Mouse (Mus musculus) layer of hippocampus, postnatal 36 days (tissue): Measurements from ENCODE around the gene Pml. TPM values are rescaled to one million over a fixed set of nuclear protein-coding genes. Genes with fewer than 3 reads are reported as not detected.

Experiments
- microRNA-seq, 2 experiments: library from miRNA; unstranded; fragments of <30 nt; microRNA quantifications; one replicate each; pipeline ENCODE4 v1.2.0; 2021
- total RNA-seq, 2 experiments: library from RNA; stranded (reverse); gene quantifications; 2 replicates each; pipeline ENCODE4 v1.2.3; 2021

Gene Pml
- total RNA-seq, 2 experiments from 2014 or later, result 12.8 to 15.4 TPM

Small RNA genes lying within 50 kb of the gene (microRNA-seq; reads per million reads assigned to microRNA genes)
- 0 reads per million in 2 experiments for gene Mir6385

Other genes starting within 250 kb of the Pml start
- 1 to 10 TPM; 1.5 to 2.0 TPM for gene Cyp11a1, start 243.4 kb downstream of the Pml start, total RNA-seq
- gene Stra6, start 186.0 kb downstream of the Pml start, total RNA-seq, result 10 to 100 TPM; 11.4 to 13.3 TPM
- under 1 TPM; 0.30 to 0.73 TPM for gene Ccdc33, start 131.0 kb downstream of the Pml start, total RNA-seq
- 10 to 100 TPM; 11.5 to 14.5 TPM for gene Islr, start 45.5 kb downstream of the Pml start, total RNA-seq
- 100 to 1,000 TPM; 134 to 145 TPM for gene Islr2, start 45.5 kb downstream of the Pml start, total RNA-seq
- 10 to 100 TPM; 71.3 to 79.0 TPM for gene Stoml1, start 3.4 kb upstream of the Pml start, total RNA-seq
- 1 to 10 TPM; 3.5 to 3.9 TPM for gene Loxl1, start 63.4 kb upstream of the Pml start, total RNA-seq
- gene Tbc1d21, start 120.7 kb upstream of the Pml start, total RNA-seq, result not detected
- gene Insyn1, start 238.8 kb upstream of the Pml start, total RNA-seq, result 100 to 1,000 TPM; 232 to 236 TPM